Mouse (Mus musculus): ENCODE measurements around the gene Atrnl1.
"Not testable (repeated sequence)": the region's sequence is repeated elsewhere in the genome, so short reads cannot be mapped to it uniquely, and the experiment has no call there.

The Atrnl1 gene

DNA sequence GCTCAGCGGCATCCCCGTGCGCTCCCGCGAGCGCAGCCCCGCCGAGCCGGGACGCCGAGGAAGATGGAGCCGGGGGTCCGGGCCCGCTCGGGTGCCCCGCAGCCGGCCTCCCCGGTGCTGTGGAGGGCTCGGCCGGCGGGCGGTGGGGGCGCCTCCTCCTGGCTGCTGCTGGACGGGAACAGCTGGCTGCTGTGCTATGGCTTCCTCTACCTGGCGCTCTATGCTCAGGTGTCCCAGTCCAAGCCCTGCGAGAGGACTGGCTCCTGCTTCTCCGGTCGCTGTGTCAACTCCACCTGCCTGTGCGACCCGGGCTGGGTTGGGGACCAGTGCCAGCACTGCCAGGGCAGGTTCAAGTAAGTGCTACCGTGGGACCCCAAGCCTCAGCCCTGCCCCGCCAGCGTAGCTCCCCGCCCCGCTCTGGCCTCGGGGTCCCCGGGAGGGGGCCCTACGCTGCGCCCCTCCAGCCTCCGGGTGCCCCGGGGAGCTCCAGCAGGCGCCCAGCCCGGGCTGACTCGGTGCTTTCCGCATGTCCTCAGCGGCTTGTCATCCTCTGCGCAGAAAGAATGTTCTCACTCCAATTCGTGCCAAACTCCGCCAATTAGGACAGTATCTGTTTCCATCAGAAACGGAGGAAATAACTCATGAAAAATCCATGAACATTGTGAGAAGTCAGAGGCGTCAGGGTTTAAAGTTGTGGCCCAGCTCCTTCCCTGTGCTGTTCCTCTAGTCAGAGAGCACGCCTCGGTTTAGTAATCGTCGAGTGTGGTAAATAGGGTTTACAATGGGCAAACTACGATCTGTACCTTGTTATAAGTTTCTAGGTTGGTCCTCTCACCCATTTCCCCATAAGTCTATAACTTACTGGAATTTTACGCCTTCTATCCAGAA lies 701 bp downstream of the Atrnl1 start:
- peak; percentile 74 for DNase-seq

DNA sequence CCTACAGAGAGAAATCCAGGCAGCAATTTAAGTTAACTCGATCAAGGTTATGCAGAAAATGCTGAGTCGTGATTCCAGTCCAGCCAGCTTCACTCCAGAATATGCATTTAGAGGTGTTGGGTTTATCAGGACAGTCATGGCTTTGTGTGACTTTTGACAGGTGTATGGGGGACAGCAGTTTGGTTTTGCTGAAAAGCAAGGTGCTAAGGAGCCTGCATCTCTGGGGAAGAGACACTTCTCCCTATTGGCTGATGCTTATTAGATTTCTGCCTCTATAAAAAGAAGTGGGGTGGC lies 1.3 kb downstream of the Atrnl1 start:
- DNase-seq = peak; percentile 34

DNA sequence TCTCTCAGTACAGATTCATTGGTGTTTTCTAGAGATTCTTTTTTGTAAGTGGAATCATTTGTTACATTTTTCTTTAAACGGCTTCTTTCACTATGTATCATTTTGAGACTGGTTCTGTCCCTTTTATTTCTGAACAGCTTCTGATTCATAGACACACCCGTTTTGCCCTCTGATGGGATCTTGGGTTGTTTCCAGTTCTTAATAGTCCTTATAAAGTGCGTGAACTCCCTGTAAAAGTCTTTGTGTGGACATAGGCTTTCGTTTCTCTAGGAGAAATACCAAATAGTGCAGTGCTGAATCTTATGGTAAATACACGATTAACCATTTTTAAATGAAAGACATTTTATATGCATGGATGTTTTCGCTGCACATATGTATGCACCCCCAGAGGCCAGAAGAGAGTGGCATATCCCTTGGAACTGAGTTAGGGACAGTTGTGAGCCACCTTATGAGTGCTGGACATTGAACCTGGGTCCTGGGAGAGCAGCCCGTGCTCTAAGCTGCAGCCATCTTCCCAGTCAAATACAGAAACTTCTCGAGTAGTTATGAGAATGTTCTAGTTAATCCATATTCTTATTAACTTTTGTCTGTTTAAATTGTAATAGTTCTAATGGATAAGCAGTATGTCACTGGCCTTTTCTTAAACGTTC lies 5.3 kb downstream of the Atrnl1 start:
- no peak for DNase-seq

DNA sequence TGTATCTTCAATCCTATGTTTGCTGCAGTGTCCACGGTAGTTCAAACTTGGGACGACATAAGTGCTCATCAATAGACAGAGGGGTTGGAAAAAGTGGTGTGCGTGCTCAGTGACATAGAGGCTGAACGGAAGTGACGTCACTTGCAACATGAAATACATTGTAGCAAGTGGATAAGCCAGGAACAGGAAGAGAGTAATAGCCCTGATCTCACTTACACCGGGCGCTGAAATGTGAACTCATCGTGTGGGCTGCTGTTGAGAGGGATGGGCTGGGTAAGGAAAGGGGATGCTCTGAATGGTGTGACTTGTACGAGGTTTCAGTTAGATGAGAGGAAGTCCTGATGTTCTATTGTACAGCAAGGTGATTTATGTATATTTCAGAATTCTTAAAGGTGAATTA lies 8.3 kb downstream of the Atrnl1 start:
- DNase-seq = no peak

DNA sequence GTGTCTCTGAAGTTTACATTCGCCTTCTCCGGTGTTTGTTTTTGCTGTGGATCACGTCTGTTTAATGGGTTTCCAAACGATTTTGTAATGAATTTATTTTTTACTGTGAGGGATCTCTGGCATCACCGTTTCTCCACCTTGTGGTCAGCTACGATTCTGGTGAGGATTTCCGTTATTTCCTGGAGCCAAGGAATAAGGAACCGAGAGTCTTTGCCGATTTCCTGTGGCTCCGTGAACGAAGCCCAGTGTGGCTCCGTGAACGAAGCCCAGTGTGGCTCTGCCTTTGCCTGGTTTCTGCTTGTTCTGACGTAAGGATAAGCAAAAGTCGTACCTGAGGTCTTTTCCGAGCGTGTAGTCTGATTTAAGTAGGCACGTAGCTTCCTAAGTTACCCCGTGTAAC lies 11.0 kb downstream of the Atrnl1 start:
- DNase-seq = no peak

DNA sequence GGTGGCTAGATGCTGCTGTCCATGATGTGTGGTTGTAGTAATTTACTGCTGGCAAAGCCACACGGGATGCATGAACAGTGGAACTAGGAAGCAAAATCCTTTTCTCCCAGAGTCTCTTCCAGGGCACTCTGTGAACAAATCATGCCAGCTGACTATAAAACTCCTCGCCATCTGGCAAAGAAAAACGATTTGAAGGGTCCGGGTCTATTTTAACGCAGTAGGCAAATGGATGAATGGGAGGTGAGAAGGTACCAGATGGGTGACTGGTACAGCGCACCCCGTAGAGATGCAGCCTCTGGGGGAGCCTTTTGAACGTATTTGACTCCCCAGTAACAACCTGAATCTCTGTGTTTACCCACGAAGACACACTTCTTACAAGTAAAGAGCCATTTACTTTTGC lies 14.9 kb downstream of the Atrnl1 start:
- DNase-seq = no peak

DNA sequence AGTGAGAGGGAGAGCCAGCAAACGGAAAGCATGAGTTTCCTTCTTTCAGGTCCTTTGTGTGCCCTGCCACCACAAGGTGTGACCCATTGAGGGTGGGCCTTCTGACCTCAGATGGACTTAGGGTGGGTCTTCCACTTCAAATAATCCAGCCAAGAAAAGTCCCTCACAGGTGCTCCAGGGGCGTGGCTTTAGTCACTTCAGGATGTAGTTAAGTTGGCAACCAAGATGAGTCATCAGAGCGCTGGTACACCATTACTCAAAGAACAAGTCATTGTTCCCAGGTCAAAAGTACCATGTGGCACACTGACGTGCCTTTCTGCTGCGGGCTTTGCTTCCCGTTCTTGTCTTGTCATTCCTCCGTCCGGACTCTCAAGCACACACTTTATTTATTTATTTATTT lies 16.4 kb downstream of the Atrnl1 start:
- DNase-seq = no peak

DNA sequence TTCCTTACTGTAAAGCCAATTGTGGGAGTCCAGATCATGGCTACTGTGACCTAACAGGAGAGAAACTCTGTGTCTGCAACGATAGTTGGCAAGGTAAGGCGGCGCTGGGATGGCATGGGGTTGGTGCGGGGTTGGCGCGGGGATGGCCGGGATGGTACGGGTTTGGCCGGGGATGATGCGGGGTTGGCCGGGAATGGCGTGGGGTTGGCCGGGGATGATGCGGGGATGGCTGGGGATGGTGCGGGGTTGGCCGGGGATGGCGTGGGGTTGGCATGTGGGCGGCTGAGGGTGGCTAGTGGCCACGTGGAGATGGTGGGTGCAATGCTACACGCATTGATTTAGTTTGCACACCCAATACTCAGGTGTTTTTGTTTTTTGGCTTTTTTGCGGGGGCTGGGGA lies 31.7 kb downstream of the Atrnl1 start:
- no peak for DNase-seq

DNA sequence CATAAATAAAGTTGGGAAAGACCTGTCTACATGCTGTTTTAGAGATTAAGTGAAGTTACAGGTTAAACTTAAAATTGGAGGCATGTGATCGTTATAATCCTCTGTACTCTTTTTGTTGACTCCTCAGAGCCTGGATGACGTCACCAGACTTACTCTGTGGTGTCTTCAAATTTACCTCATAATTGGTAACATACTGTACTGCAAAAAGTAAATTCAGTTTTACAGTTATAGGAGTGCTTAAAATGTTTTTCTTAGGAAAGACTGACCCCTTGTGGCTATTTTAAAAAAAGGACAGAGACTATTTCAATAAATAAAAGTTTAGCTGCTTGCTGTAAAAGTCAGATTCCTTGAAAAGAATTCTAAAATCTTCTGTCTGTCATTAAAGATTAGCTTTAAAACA lies 32.1 kb downstream of the Atrnl1 start:
- DNase-seq = peak; percentile 59

DNA sequence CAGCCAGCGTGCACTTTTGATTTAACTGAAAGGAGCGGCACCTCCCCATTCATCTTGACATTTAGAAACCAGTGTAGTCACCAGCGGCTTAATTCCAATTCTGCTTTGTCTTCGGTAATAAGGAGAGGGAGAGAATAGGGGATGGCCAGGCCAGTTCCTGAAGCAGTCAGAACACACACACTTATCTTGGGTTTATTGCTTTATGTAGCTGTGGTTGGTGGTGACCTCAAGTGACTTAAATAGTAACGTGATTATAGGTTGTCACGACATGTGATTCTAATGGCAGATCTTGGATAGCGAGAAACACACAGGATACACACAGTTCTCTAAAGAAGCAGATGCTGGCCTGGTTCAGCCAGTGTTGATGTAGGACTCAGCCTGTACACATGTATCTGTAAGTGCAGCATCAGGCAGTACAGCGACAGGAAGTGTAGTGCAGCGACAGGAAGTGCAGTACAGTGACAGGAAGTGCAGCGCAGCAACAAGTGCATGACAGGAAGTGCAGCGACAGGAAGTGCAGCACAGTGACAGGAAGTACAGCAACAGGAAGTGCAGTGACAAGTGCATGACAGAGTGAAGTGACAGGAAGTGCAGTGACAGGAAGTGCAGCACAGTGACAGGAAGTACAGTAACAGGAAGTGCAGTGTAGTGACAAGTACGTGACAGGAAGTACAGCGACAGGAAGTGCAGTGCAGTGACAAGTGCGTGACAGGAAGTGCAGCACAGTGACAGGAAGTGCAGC lies 37.5 kb downstream of the Atrnl1 start:
- no peak for DNase-seq

DNA sequence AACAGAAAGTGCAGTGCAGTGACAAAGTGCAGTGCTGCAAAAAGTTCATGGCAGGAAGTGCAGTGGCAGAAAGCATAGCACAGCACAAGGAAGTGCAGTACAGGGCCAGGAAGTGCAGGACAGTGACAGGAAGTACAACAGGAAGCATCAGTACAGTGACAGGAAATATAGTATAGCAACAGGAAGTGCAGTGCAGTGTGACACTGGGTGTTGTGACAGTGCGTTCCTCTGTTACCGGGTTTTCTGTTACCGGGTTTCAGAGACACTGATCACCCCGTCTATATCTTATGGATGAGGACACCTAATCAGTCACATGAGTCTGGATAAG lies 38.1 kb downstream of the Atrnl1 start:
- no peak for DNase-seq

DNA sequence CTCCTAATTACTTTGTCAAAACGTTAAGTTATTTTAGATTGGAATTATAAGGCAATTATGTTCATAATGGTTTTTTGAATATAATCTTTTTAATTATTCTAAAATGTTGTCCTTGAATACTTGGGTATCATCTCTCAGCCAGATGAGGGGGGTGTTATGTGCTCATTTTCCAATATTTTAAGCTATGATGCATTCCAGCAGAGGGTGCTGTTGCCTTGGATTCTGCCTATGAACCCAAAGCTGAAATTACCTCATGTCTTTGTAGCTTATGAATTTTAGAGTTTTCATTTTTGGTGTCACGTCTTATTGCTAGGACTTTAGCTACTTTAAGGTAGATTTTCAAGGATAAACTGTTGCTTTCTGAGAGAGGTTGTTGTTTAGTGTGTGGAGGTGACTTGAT lies 44.2 kb downstream of the Atrnl1 start:
- DNase-seq = peak; percentile 77

DNA sequence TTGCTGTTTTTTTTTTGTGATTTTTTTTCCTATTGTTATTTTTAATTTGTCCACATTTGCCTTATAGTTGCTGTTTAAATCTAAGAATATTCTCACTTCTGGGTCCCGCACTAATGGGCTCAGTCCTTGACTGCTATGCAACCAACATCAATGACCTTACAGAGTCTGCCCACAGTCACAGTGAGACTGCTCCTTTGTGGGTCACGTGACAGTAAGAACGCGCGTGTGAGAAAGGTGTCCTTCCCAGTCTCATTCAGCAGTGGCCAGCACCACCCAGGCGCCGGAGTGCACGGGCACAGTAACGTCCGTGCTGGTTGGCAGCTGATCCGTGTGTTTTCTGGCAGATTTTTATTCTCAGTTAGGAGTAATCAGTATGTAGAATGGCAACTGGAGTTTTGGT lies 44.7 kb downstream of the Atrnl1 start:
- DNase-seq = no peak

DNA sequence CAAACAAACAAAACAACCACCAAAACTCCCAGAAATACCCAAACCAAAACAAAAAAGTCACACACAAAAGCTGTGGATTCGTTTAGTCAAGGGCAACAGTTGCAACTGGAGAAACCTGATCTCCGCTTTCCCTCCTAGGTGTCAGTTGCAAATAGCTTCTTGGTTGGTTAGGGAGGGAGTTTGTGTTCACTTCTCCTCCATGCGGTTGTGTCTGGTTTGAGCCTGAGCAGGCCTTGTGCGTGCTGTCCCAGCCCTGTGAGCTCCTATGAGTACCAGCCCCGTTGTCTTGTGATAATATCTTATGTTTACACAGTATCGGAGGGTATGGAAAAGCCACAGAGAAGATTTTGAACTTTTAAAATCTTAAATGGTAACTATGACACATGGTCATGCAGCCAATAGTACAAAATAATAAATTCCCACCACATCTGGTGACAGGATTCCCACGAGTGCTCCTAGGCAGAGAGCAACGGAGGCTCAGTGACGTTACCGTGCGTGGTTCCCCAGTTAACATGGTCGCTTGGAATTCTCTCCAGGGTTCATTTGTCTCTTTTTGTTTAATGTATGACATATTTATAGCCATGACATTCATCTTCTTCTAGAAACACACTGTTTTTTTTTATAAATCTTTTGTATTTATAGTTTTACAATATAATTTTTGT lies 46.7 kb downstream of the Atrnl1 start:
- peak; percentile 31 for DNase-seq

DNA sequence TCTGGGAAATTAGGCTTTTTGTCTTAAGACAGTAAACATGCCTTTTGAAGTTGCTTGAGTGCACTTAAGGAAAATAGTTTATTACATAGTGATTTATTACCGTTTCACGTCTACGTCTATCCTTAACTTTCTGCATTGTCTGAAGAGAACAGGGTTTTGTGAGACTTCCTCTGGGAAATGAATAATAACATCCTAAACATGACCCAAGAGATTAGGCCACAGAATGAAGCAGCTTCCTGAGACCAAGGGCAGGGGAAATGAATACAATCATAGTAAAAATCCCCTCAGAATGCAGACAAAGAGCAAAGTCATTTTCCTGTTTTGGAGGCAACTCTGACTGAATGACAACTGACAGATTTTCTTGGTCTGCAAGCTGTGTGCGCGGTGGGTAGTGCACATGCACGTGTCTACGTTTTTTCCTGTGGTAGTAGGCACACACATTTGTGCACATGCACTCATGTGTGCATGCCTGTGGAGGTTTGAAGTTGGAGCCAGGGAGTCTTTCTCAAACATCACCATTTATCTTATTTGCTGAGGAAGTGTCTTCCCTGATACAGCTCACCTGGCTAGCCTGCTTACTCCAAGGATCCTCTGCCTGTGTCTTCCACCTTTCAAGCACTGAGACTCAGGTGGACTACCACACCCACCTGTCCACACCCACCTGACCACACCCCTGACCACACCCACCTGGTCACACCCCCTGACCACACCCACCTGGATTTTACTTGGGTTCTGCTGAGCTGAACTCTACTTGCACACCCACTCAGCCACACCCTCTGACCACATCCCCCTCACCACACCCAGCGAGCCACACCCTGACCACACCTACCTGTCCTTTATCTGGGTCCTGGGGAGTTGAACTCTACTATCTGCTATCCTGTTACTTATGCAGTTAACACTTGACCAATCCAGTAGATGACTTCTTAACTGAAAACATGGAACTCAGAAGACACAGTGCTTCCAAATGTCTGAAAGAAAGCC lies 47.6 kb downstream of the Atrnl1 start:
- no peak for DNase-seq

DNA sequence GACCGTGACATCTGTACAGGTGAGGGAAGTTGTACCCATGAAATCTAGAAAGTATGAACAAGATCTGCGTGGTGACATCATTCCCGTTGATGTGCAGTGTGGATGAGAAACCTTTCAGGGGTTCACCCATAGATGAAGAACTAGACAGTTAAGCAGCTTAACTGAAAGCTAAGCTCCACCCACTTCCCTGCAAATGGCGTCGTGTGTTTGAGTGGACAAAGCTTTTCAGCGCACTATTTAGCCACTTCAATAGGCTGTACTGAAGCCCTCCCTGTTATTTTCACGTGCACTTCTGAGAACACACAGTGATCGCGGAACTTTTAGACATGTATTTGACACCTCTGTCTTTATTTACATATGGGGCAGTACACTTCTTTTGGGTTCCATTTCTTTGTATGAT lies 56.2 kb downstream of the Atrnl1 start:
- no peak for DNase-seq

DNA sequence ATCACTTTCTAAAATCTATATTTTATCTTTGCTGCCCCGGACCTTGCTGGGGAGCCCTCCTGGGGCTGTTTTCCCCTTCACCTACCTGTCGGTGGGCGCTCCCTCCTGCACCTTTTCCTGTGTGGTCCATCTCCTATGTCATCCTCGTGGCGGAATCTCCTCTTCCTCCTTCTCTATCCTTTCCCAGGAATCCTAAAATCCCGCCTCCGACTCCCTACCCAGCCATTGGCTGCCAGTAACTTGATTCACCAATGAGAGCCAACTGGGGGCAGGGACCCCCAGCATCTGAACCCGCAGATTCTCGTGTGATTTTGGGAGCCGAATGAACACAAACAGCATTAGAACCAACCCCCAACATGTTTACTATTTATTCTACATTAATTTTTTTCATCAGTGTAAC lies 57.1 kb downstream of the Atrnl1 start:
- no peak for DNase-seq

DNA sequence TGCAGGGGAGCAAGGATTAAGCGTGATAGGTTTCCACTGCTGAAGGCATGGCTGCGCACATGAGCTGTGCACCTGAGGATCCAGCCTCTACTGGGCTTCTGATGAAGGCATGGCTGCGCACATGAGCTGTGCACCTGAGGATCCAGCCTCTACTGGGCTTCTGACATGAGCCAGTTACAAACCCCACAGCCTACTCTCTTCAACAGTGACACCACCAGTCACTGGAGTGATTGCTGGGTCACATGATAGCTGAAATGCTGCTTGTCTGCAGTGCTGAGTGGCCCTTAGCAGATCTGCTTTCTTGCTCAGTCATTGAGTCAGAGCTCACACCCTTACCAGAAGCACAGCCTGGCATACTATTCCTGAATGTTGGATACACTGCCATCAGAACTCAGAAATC lies 68.6 kb downstream of the Atrnl1 start:
- no peak for DNase-seq

DNA sequence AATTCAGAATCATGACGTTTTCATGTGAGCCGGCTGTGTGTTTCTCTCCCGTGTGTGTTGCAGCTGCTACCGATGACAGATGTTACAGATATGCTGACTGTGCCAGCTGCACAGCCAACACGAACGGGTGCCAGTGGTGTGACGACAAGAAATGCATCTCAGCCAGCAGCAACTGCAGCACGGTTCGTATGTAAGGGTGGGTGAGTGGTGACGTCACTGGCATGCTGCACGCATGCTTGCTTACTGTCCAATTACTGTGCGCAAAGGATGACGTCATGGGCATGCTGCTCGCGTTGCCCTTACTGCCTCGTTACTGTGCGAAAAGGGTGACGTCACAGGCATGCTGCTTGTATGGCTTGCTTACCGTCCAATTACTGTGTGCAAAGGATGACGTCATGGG lies 75.8 kb downstream of the Atrnl1 start:
- no peak for DNase-seq

DNA sequence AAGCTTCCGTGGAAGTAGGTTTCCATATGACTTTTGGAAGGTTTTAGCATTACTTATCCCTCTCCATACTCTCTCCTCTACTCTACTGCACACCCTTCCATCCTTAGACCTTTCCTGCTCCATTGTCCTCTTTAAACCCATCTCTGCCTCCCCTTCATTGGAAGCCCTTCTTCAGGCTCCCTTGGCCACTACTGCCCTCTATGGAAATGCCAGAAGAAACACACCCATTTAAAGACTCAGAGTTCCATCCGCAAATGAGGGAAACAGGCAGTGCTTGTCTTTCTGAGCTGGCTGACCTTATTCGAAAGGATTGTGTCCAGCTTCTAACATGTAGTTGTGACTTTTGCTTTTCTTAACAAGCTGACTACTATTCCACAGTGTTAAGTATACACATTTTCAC lies 81.7 kb downstream of the Atrnl1 start:
- no peak for DNase-seq

DNA sequence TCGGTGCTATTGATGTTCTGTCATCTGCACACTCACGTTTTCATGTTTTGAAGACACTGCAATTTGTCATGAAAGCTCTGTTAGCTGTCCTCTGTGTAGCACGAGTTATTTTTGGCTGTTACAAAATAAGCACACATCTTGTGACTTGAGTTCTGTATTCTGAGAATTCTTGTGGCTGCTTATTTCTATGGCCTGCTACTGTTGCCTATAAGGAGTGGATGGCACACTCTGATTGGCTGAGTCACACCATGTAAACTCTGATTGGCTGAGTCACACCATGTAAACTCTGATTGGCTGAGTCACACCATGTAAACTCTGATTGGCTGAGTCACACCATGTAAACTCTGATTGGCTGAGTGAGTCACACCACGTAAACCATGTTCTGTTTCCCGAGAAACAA lies 85.9 kb downstream of the Atrnl1 start:
- not testable (repeated sequence) for DNase-seq

DNA sequence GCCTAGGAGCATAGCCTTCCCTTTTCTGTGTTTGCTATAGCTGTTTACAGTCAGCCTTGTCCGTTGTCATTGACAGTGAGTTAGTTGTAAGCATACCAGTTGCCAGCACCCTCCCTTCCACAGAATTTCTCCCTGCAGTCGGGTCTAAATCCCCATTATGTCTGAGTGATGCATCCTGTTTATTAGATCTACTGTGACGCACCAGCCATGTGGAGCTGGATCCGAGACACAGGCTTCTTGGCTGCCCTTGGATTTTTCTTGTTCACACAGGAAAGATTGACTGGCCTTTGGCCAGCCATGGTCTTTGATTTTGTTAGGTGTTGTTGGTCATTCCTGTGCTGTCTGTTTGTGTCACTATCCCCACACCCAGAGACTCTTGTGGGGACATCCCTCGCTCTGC lies 102.3 kb downstream of the Atrnl1 start:
- DNase-seq = no peak

DNA sequence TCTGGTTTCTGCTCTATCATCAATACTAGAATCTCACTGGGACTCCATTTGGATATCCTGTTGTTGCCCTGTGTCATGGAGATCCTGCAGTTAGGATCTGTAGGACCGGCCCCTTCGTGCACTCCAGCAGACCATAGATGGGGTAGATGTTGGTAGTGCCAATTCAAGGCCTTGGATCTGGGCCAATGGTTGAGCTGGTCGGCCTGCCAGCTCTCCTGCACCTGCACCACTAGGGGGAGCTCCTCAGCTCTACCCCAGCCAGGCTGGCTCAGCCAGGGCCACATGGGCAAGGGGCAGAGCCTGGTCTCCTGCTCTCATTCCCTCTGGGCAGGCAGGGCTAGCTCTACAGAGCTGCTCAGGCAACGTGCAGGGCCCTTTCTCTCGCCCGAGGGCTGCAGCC lies 114.1 kb downstream of the Atrnl1 start:
- peak; percentile 21 for DNase-seq

All from embryo, embryonic 11 days (tissue).